Comparison of ENCODE assay signal across 9 mouse cellular contexts in the genomic region with DNA sequence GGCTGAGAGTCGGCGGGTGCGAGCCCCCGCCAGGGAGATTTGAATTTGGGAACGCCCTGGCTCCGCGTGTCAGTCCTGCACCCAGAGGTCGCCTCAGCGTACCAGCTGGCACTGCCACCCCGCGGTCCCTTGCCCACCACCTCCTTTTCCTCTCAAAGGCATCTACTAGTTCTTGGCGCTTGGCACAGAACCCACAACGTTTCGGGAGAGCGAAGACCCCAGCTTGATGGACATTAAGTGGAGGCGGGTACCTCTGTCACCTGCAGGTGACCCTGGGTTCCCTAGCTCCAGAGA. TPM values are rescaled to one million over a fixed set of nuclear protein-coding genes. Genes with fewer than 3 reads are reported as not detected.
DNase-seq lines count a peak whose midpoint lies in the region; ATAC-seq and TF ChIP-seq lines count a peak whose summit lies in the region.
"Had no signal": no experiment of that assay in that cellular context is flagged by ENCODE, and none has a peak within 500 bp of the region (broad histone marks: within the 10 kb centered on the region; RNA-seq: fewer than 3 reads in every experiment).

No protein-coding gene starts in this region.

- intact Hi-C loops in heart, postnatal 10 days (cut with DNase I): no loop called here

- H3K9me3 ChIP-seq in heart, embryonic 15.5 days (replicated peaks): no peaks in the 10 kb centered on the region
- no peaks in the 10 kb centered on the region for H3K9me3 ChIP-seq in ES-E14 (ENCODE audit: control insufficient read depth, insufficient read depth, low read depth, low read length)
- H3K9me3 ChIP-seq in forebrain, embryonic 16.5 days (ENCODE audit: control insufficient read depth, low read length): no peaks in the 10 kb centered on the region

- peaks cover 41% of the 10 kb centered on the region for H3K79me2 ChIP-seq in macrophage (ENCODE audit: inconsistent target)

- peak overlapping the region; percentile 92 for H3K27ac ChIP-seq in heart, embryonic 15.5 days
- H3K27ac ChIP-seq in ES-E14 (ENCODE audit: insufficient read depth, low read depth, low read length, poor library complexity, severe bottlenecking): no peak overlapping the region
- peak overlapping the region; percentile 92 for H3K27ac ChIP-seq in forebrain, embryonic 16.5 days (ENCODE audit: low read length)
- H3K27ac ChIP-seq in macrophage: 0 out of 2 replicates have a peak overlapping the region, but pooled peaks have one; percentile 10

- no peaks in the 10 kb centered on the region for H3K36me3 ChIP-seq in heart, embryonic 15.5 days
- H3K36me3 ChIP-seq in ES-E14 (ENCODE audit: control insufficient read depth, insufficient read depth, low read length, poor library complexity, severe bottlenecking): no peaks in the 10 kb centered on the region
- H3K36me3 ChIP-seq in forebrain, embryonic 16.5 days (ENCODE audit: control insufficient read depth, insufficient read depth): no peaks in the 10 kb centered on the region
- H3K36me3 ChIP-seq in macrophage (ENCODE audit: inconsistent target): no peaks in the 10 kb centered on the region

- H3K4me2 ChIP-seq in heart, embryonic 15.5 days: peak overlapping the region; percentile 99
- H3K4me2 ChIP-seq in forebrain, embryonic 16.5 days (ENCODE audit: low read length): peak overlapping the region; percentile 65

- no peak for DNase-seq in heart, postnatal 10 days
- no peak for DNase-seq in ES-E14 (ENCODE audit: low read depth, low spot score)
- no peak for DNase-seq in T-cell, adult 2 months (ENCODE audit: low spot score)
- DNase-seq in layer of hippocampus, adult 18-20 months (ENCODE audit: low spot score in 2 of 2): no peak
- no peak for DNase-seq in spleen, postnatal 14 days (ENCODE audit: low spot score in 2 of 2)

- peak overlapping the region; percentile 96 for H3K4me3 ChIP-seq in heart, embryonic 15.5 days
- H3K4me3 ChIP-seq in ES-E14 (ENCODE audit: insufficient read depth in 1 of 2, low read depth in 1 of 2, low read length in 2 of 2, poor library complexity in 1 of 2, severe bottlenecking in 1 of 2) (peak overlapping the region; percentile 79 to 83), macrophage (ENCODE audit: inconsistent target) (peak overlapping the region; percentile 18; the same call in 1 of the 2 replicates)
- H3K4me3 ChIP-seq in forebrain, embryonic 16.5 days (replicated peaks; ENCODE audit: low read length): peak overlapping the region; percentile 81

- H3K9ac ChIP-seq in heart, embryonic 15.5 days: peak overlapping the region; percentile 95
- peak overlapping the region; percentile 76; the same call in 1 of the 2 replicates for H3K9ac ChIP-seq in ES-E14 (ENCODE audit: insufficient read depth, low read depth, low read length, poor library complexity, severe bottlenecking)
- H3K9ac ChIP-seq in forebrain, embryonic 16.5 days (replicated peaks; ENCODE audit: low read depth, low read length): peak overlapping the region; percentile 96

- no peaks in the 10 kb centered on the region for H3K27me3 ChIP-seq in heart, embryonic 15.5 days
- no peaks in the 10 kb centered on the region for H3K27me3 ChIP-seq in forebrain, embryonic 16.5 days (replicated peaks; ENCODE audit: control insufficient read depth, insufficient read depth, low read length)
- H3K27me3 ChIP-seq: Patski had no signal

- in situ Hi-C loops in ES-E14 (cut with MboI; ENCODE audit: low sequenced_read_pairs in 2 of 2, unreplicated experiment in 2 of 2): no loop called here

- ATAC-seq in heart, embryonic 15.5 days (replicated peaks; ENCODE audit: insufficient number of reproducible peaks, insufficient read depth, low FRiP score, low read depth): no peak
- ATAC-seq in forebrain, embryonic 16.5 days: no peak

- H3K4me1 ChIP-seq in heart, embryonic 15.5 days (replicated peaks): peaks cover 20% of the 10 kb centered on the region
- peaks cover 3 to 8% of the 10 kb centered on the region in 2 experiments; a peak in 2 of 4 replicates for H3K4me1 ChIP-seq in ES-E14 (ENCODE audit: control insufficient read depth in 2 of 2, insufficient read depth in 2 of 2, low read length in 2 of 2, poor library complexity in 1 of 2)
- peaks cover 26% of the 10 kb centered on the region for H3K4me1 ChIP-seq in forebrain, embryonic 16.5 days (replicated peaks; ENCODE audit: control insufficient read depth, insufficient read depth, low read length)

- 2% methylated on average over 16 of the region's 16 CpGs for WGBS in heart, embryonic 15.5 days
- 4% methylated on average over 15 of the region's 16 CpGs for WGBS in forebrain, embryonic 16.5 days
- WGBS in macrophage (ENCODE audit: missing documents): 7% methylated on average over 16 of the region's 16 CpGs

TF ChIP-seq in ES-E14, 5 proteins besides CTCF, POLR2A, EP300 and RAD21:
- TF ChIP-seq ZNF384 (IDR thresholded peaks at IDR 0.05; ENCODE audit: low read depth, low read length): no peak
- TF ChIP-seq HCFC1 (IDR thresholded peaks at IDR 0.05; ENCODE audit: borderline replicate concordance, insufficient read depth, low read length): no peak
- no peak for TF ChIP-seq CHD2 (IDR thresholded peaks at IDR 0.05; ENCODE audit: low read depth, low read length)
- TF ChIP-seq ZC3H11A (IDR thresholded peaks at IDR 0.05; ENCODE audit: borderline replicate concordance, low read depth, low read length): no peak
- TF ChIP-seq MAFK (IDR thresholded peaks at IDR 0.05; ENCODE audit: insufficient read depth, low read depth, low read length): no peak

RNA-seq across cellular contexts. Expression of a gene that starts 1.5 kb away (rescaled TPM):
- 6.6 and 10.2 TPM in 2 replicates for polyA plus RNA-seq in heart, embryonic 15.5 days (2015; fragmentation: Nextera tagmentation; extraction: Ambion mirVana)
- total RNA-seq in heart, postnatal 10 days (2021): 10 to 100 TPM; 34.9 to 35.6 TPM
- total RNA-seq in ES-E14 (2012; rRNA removed): 9.0 and 13.9 TPM in 2 replicates
- 40.2 and 45.3 TPM in 2 replicates for polyA plus RNA-seq in forebrain, embryonic 16.5 days (2015; fragmentation: Nextera tagmentation; extraction: Ambion mirVana)
- 100 to 1,000 TPM in 10 of 26 experiments, 10 to 100 TPM in 16; 31.8 to 133 (median 88.5) TPM for total RNA-seq in macrophage (2018; cell fraction: chromatin; rRNA removed)
- 10 to 100 TPM; 17.6 to 37.1 (median 28.2) TPM for total RNA-seq in macrophage (2018; cell fraction: cytosol; rRNA removed)
- 10 to 100 TPM; 34.0 to 83.1 (median 56.1) TPM for total RNA-seq in macrophage (2018; cell fraction: nucleus; rRNA removed)
- polyA plus RNA-seq in macrophage (2018): 14.2 to 22.1 TPM (median 14.3 TPM) in 3 replicates
- 10 to 100 TPM; 62.4 to 69.6 TPM for total RNA-seq in layer of hippocampus, adult 18-20 months (2021)

RNA-seq across cellular contexts. Expression of a gene that starts 41.9 kb away (rescaled TPM):
- polyA plus RNA-seq in heart, embryonic 15.5 days (2015; fragmentation: Nextera tagmentation; extraction: Ambion mirVana): 0.06 TPM in 1 of 2 replicates, not detected in the other
- total RNA-seq in heart, postnatal 10 days (2021): not detected
- total RNA-seq in ES-E14 (2012; rRNA removed): not detected in 2 replicates
- not detected in 2 replicates for polyA plus RNA-seq in forebrain, embryonic 16.5 days (2015; fragmentation: Nextera tagmentation; extraction: Ambion mirVana)
- not detected for total RNA-seq in macrophage (2018; cell fraction: chromatin; rRNA removed)
- total RNA-seq in macrophage (2018; cell fraction: cytosol; rRNA removed): not detected
- under 1 TPM in 1 of 26 experiments, not detected in 25; 0.50 TPM for total RNA-seq in macrophage (2018; cell fraction: nucleus; rRNA removed)
- not detected in 3 replicates for polyA plus RNA-seq in macrophage (2018)
- not detected for total RNA-seq in layer of hippocampus, adult 18-20 months (2021)
- polyA plus RNA-seq: Patski had no signal

Comparison
In these comparisons a context has a peak if more than half of its experiments do, and no peak if none do; other contexts are left out.
1. H3K4me3 ChIP-seq: peak in every context shown above with its lines; median percentile 96 in heart, embryonic 15.5 days; 81 in ES-E14; 81 in forebrain, embryonic 16.5 days; 18 in macrophage.